Mouse (Mus musculus): Measurements from ENCODE around the gene Majin.

Gene Majin

GRCm38 (mm10) chr19:6262839-6263433 lies 78.7 kb downstream of the Majin start:
- no peak for DNase-seq (ENCODE audit: low spot score in 2 of 2)

GRCm38 (mm10) chr19:6264200-6264599 lies 80.0 kb downstream of the Majin start:
- no peak for DNase-seq (ENCODE audit: low spot score in 2 of 2)

GRCm38 (mm10) chr19:6264945-6265344 lies 80.8 kb downstream of the Majin start:
- no peak for DNase-seq (ENCODE audit: low spot score in 2 of 2)

- DNase-seq (ENCODE audit: low spot score in 2 of 2) = no peak
Measured at GRCm38 (mm10) chr19:6265727-6266182, 81.6 kb downstream of the Majin start.

GRCm38 (mm10) chr19:6267306-6268169 lies 83.3 kb downstream of the Majin start:
- DNase-seq (ENCODE audit: low spot score in 2 of 2) = no peak

- peak; percentile 84 to 88 for DNase-seq (ENCODE audit: low spot score in 2 of 2)
Measured at GRCm38 (mm10) chr19:6268170-6268528, 84.0 kb downstream of the Majin start.

- no peak for DNase-seq (ENCODE audit: low spot score in 2 of 2)
Measured at GRCm38 (mm10) chr19:6268670-6269132, 84.5 kb downstream of the Majin start.

GRCm38 (mm10) chr19:6269798-6270475 lies 85.7 kb downstream of the Majin start:
- no peak for DNase-seq (ENCODE audit: low spot score in 2 of 2)

- DNase-seq (ENCODE audit: low spot score in 2 of 2) = no peak
Measured at GRCm38 (mm10) chr19:6270661-6271060, 86.5 kb downstream of the Majin start.

- no peak for DNase-seq (ENCODE audit: low spot score in 2 of 2)
Measured at GRCm38 (mm10) chr19:6271206-6271605, 87.0 kb downstream of the Majin start.

GRCm38 (mm10) chr19:6272053-6272452 lies 87.9 kb downstream of the Majin start:
- DNase-seq (ENCODE audit: low spot score in 2 of 2) = no peak

- no peak for DNase-seq (ENCODE audit: low spot score in 2 of 2)
Measured at GRCm38 (mm10) chr19:6272738-6273137, 88.5 kb downstream of the Majin start.

GRCm38 (mm10) chr19:6273592-6273991 lies 89.4 kb downstream of the Majin start:
- no peak for DNase-seq (ENCODE audit: low spot score in 2 of 2)

All from right cerebral cortex, postnatal 10 days (tissue).